Mouse (Mus musculus) neural tube, embryonic 12.5 days (tissue): ENCODE results near the gene Cd320. TPM values are rescaled to one million over a fixed set of nuclear protein-coding genes. Genes with fewer than 3 reads are reported as not detected.
"Not testable (repeated sequence)": the region's sequence is repeated elsewhere in the genome, so short reads cannot be mapped to it uniquely, and the experiment has no call there.

Experiments
- ATAC-seq: fragments of 200-750 bp; cut with Nextera tagmentation; 2 replicates; pipeline ENCODE4 v1.8.0; 2017; ENCODE audit warnings: low read depth, mild to moderate bottlenecking, moderate TSS enrichment, moderate library complexity; ENCODE audit not compliant: low FRiP score
- H3K27ac ChIP-seq: fragments of 300-500 bp; sonication (generic); 2 replicates; pipeline ENCODE4 v1.5.1; 2016
- H3K27me3 ChIP-seq: fragments of 300-500 bp; sonication (generic); replicated peaks from 2 replicates; pipeline ENCODE4 v1.6.1; 2016; ENCODE audit warnings: mild to moderate bottlenecking
- H3K36me3 ChIP-seq: fragments of 300-500 bp; sonication (generic); 2 replicates; pipeline ENCODE4 v1.6.1; 2016; ENCODE audit warnings: mild to moderate bottlenecking
- H3K4me1 ChIP-seq: fragments of 300-500 bp; sonication (generic); 2 replicates; pipeline ENCODE4 v1.6.1; 2016
- H3K4me2 ChIP-seq: fragments of 300-500 bp; sonication (generic); replicated peaks from 2 replicates; pipeline ENCODE4 v1.6.1; 2016; ENCODE audit warnings: mild to moderate bottlenecking
- H3K4me3 ChIP-seq: fragments of 300-500 bp; sonication (generic); 2 replicates; pipeline ENCODE4 v1.5.1; 2016
- H3K9ac ChIP-seq: fragments of 300-500 bp; sonication (generic); 2 replicates; pipeline ENCODE4 v1.6.1; 2016; ENCODE audit warnings: mild to moderate bottlenecking
- H3K9me3 ChIP-seq: fragments of 300-500 bp; sonication (generic); 2 replicates; pipeline ENCODE4 v1.6.1; 2016; ENCODE audit warnings: mild to moderate bottlenecking
- WGBS: fragments of 180-500 bp; shearing (Covaris S2); methylation state at CpG from one replicate; pipeline ENCODE4 v1.1.7; 2016; 5-methylcytosine and 5-hydroxymethylcytosine counted together
- polyA plus RNA-seq: library from polyadenylated mRNA; unstranded; fragments of >200 nt; fragmentation: Nextera tagmentation; extraction: Ambion mirVana; gene quantifications from 2 replicates; pipeline ENCODE4 v1.2.1, GENCODE M21; 2016

The Cd320 gene
- polyA plus RNA-seq, 1 experiment from 2014 or later = 61.8 TPM

DNA sequence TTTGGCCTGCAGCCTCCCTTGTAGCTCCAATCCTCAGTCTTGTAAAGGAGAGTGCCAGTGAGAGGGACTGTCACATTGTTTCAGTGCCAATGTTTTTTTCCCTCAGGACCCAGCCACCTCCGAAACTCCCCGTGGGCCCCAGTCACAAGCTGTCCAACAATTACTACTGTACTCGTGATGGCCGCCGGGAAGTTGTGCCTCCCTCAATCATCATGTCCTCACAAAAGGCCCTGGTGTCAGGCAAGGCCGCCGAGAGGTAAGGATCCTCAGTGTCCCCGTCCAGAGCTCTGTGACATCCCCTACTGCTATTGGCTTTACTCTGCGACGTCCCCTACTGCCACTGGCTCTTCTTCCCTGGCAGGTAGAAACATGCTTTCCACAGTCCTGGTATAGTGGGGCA, 13.3 kb upstream of the Cd320 start:
- Histone ChIP-seq H3K27ac (no peak overlapping the region), H3K36me3 (peaks cover 48% of the 10 kb centered on the region), H3K4me1 (peaks cover 8% of the 10 kb centered on the region), H3K4me3 (no peak overlapping the region), H3K4me2 (no peak overlapping the region), H3K27me3 (no peaks in the 10 kb centered on the region), H3K9me3 (no peaks in the 10 kb centered on the region), H3K9ac (no peak overlapping the region)
- no peak for ATAC-seq
- 92% methylated on average over 10 of the region's 10 CpGs for WGBS

DNA sequence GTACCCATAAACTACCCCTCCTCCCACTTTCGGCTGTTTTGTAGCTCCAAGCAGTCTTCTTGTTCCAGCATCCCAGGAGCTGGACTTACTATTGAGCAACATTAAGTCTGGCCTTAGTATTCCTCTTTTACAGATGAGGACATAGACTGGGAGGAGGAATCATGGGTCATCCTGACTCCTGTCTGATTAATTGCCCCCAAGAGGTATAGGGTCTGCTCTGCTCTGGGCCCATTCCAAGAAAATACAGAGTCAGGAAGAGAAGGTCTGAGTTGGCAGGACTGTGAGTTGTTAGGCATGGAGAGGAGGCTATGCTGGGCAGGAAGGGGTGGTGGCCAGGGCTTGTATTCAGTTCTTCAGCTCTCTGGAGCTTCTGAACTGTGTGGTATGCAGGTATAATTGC, 1.3 kb downstream of the Cd320 start:
- WGBS = 59% methylated on average over 1 of the region's 1 CpGs
- ATAC-seq = no peak
- no peaks in the 10 kb centered on the region for H3K27me3 ChIP-seq
- H3K4me1 ChIP-seq = peaks cover 14% of the 10 kb centered on the region
- H3K27ac ChIP-seq = no peak overlapping the region
- peak overlapping the region; percentile 35; the same call in 1 of the 2 replicates for H3K9ac ChIP-seq
- H3K36me3 ChIP-seq = peaks cover 19% of the 10 kb centered on the region
- H3K4me3 ChIP-seq = no peak overlapping the region
- H3K9me3 ChIP-seq = no peaks in the 10 kb centered on the region
- H3K4me2 ChIP-seq = peak overlapping the region; percentile 73

DNA sequence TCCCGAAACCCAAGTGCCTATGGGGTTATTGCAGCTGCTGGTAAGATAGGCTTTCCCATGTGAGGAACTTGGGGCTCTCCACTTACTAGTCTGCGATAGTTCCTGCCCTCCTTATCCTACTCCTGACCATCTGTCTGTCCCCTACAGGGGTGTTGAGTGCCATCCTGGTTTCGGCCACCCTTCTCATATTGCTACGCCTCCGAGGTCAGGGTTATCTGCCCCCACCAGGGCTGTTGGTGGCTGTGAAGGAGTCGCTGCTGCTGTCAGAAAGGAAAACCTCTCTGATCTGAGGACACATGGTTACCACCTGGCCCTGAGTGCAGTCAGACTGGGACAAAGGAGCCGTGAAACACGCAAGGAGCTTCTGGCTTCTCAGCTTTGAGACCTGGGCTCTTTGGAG, 5.2 kb downstream of the Cd320 start:
- ATAC-seq = no peak
- H3K4me1 ChIP-seq = peaks cover 14% of the 10 kb centered on the region
- no peak overlapping the region for H3K4me3 ChIP-seq
- no peaks in the 10 kb centered on the region for H3K9me3 ChIP-seq
- 83% methylated on average over 8 of the region's 8 CpGs for WGBS
- H3K4me2 ChIP-seq = no peak overlapping the region
- no peaks in the 10 kb centered on the region for H3K27me3 ChIP-seq
- no peak overlapping the region for H3K9ac ChIP-seq
- peaks cover 29% of the 10 kb centered on the region for H3K36me3 ChIP-seq
- no peak overlapping the region for H3K27ac ChIP-seq

GRCm38 (mm10) chr17:33851331-33851730, 8.4 kb downstream of the Cd320 start:
- no peaks in the 10 kb centered on the region for H3K4me1 ChIP-seq
- H3K36me3 ChIP-seq = peaks cover 29% of the 10 kb centered on the region
- no peak for ATAC-seq
- 85% methylated on average over 1 of the region's 1 CpGs for WGBS
- no peak overlapping the region for H3K4me3 ChIP-seq
- no peak overlapping the region for H3K9ac ChIP-seq
- no peak overlapping the region for H3K4me2 ChIP-seq
- H3K27ac ChIP-seq = no peak overlapping the region
- no peaks in the 10 kb centered on the region for H3K9me3 ChIP-seq
- H3K27me3 ChIP-seq = no peaks in the 10 kb centered on the region

- WGBS = 63% methylated on average over 4 of the region's 4 CpGs
- no peak overlapping the region for H3K27ac ChIP-seq
- H3K9me3 ChIP-seq = 0 out of 2 replicates have a peak, but pooled peaks cover 4% of the 10 kb centered on the region
- no peaks in the 10 kb centered on the region for H3K27me3 ChIP-seq
- no peak overlapping the region for H3K4me3 ChIP-seq
- H3K36me3 ChIP-seq = no peaks in the 10 kb centered on the region
- H3K4me2 ChIP-seq = no peak overlapping the region
- no peak overlapping the region for H3K9ac ChIP-seq
- no peak for ATAC-seq
- no peaks in the 10 kb centered on the region for H3K4me1 ChIP-seq
Measured at GRCm38 (mm10) chr17:33857816-33858215, 14.9 kb downstream of the Cd320 start.

DNA sequence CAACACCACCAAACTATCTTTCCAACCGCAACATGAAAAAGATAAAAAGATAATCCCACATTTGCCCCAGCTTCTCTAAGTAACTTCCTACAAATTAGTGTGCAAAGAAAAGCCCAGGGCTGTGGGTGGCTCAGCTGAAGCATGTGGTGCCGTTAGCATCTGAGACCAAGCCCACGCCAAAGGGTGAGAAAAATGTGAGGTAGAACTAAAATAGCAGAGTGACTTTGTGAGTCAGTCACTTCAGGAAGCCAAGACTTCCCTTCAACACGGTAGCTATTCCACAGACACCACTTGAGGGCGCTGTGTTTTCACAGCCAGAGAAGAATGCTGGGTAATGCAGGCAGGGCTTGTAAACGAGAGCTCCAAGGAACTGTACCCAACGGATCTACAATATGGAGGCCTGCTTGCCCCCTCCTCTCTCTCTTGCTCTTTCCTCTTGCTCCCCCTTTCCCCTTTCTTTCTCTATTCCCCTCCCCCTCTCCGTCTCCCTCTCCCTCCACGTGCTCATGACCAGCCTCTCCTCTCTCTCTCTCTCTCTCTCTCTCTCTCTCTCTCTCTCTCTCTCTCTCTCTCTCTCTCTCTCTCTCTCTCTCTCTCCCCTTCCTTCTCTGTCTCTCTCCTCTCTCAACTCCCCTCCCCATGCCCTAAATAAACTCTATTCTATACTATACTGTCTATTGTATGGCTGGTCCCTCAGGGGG, 22.6 kb downstream of the Cd320 start:
- no peak overlapping the region for H3K27ac ChIP-seq
- ATAC-seq = no peak
- H3K9ac ChIP-seq = no peak overlapping the region

GRCm38 (mm10) chr17:33873537-33873936, 30.6 kb downstream of the Cd320 start, which contains the start of gene Gm7029:
Gene Gm7029, plus strand, starts transcription at chr17:33873837.
- H3K9me3 ChIP-seq, H3K27me3 ChIP-seq, H3K9ac ChIP-seq, H3K4me3 ChIP-seq, H3K4me2 ChIP-seq, ATAC-seq, H3K4me1 ChIP-seq, H3K27ac ChIP-seq: not testable (repeated sequence)
- WGBS = 90% methylated on average over 4 of the region's 12 CpGs
- peaks cover 13% of the 10 kb centered on the region for H3K36me3 ChIP-seq

More for the DNA sequence above, 22.6 kb downstream of the Cd320 start:
- no peaks in the 10 kb centered on the region for H3K36me3 ChIP-seq
- no peaks in the 10 kb centered on the region for H3K27me3 ChIP-seq
- no peak overlapping the region for H3K4me2 ChIP-seq
- 48% methylated on average over 9 of the region's 9 CpGs for WGBS
- no peaks in the 10 kb centered on the region for H3K4me1 ChIP-seq
- no peak overlapping the region for H3K4me3 ChIP-seq
- no peaks in the 10 kb centered on the region for H3K9me3 ChIP-seq

- 91% methylated on average over 11 of the region's 11 CpGs for WGBS
- no peak for ATAC-seq
- Histone ChIP-seq H3K27ac (no peak overlapping the region), H3K4me3 (no peak overlapping the region), H3K9me3 (no peaks in the 10 kb centered on the region), H3K9ac (no peak overlapping the region), H3K4me1 (no peaks in the 10 kb centered on the region), H3K36me3 (peaks cover 17% of the 10 kb centered on the region), H3K27me3 (no peaks in the 10 kb centered on the region), H3K4me2 (no peak overlapping the region)
Measured at GRCm38 (mm10) chr17:33874411-33874810, 31.5 kb downstream of the Cd320 start.

DNA sequence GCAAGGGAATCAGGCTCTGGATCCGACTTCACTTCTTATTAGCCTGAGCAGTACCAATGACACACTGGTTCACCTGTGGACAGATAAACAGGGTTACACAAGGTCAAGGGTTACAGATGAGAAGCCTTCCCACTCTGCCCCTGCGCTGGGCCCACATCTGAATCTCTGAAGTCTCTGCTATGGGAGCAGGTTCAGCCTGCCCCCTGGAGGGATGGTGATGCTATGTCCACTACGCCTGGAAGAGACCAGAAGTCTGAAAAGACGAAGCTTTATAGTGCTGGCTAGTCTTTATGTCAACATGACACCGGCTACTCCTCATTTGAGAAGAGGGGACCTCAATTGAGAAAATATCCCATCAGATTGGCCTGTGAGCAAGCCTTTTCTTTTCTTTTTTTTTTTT, 32.9 kb downstream of the Cd320 start:
- not testable (repeated sequence) for H3K9ac ChIP-seq, ATAC-seq, H3K4me1 ChIP-seq, H3K9me3 ChIP-seq, H3K27ac ChIP-seq, H3K27me3 ChIP-seq, H3K4me3 ChIP-seq, H3K4me2 ChIP-seq
- 80% methylated on average over 5 of the region's 5 CpGs for WGBS
- H3K36me3 ChIP-seq = peaks cover 24% of the 10 kb centered on the region

- H3K36me3 ChIP-seq = peaks cover 41% of the 10 kb centered on the region
- not testable (repeated sequence) for H3K27ac ChIP-seq, H3K9ac ChIP-seq, H3K4me3 ChIP-seq, H3K27me3 ChIP-seq, H3K4me2 ChIP-seq, H3K9me3 ChIP-seq, H3K4me1 ChIP-seq, ATAC-seq
- WGBS = 95% methylated on average over 10 of the region's 11 CpGs
Measured at GRCm38 (mm10) chr17:33884320-33884719, 41.4 kb downstream of the Cd320 start.

GRCm38 (mm10) chr17:33887802-33888201, 44.9 kb downstream of the Cd320 start:
- WGBS = 81% methylated on average over 2 of the region's 2 CpGs
- H3K9ac ChIP-seq = not testable (repeated sequence)
- peak overlapping the region; percentile 16; the same call in 1 of the 2 replicates for H3K4me2 ChIP-seq

GRCm38 (mm10) chr17:33888230-33888629, 45.3 kb downstream of the Cd320 start:
- H3K4me2 ChIP-seq = peak overlapping the region; percentile 16; the same call in 1 of the 2 replicates
- peaks cover 18% of the 10 kb centered on the region; the same call in 1 of the 2 replicates for H3K36me3 ChIP-seq
- H3K9me3 ChIP-seq, ATAC-seq, H3K27ac ChIP-seq, H3K4me1 ChIP-seq, H3K27me3 ChIP-seq, H3K4me3 ChIP-seq, H3K9ac ChIP-seq: not testable (repeated sequence)

More at GRCm38 (mm10) chr17:33887802-33888201, 44.9 kb downstream of the Cd320 start:
- not testable (repeated sequence) for H3K4me1 ChIP-seq, H3K27me3 ChIP-seq, H3K27ac ChIP-seq, H3K9me3 ChIP-seq, H3K4me3 ChIP-seq, ATAC-seq
- peaks cover 20% of the 10 kb centered on the region; the same call in 1 of the 2 replicates for H3K36me3 ChIP-seq

- not testable (repeated sequence) for H3K4me1 ChIP-seq, H3K27ac ChIP-seq, H3K36me3 ChIP-seq, H3K27me3 ChIP-seq, H3K9me3 ChIP-seq
- peak overlapping the region; percentile 65 for H3K4me3 ChIP-seq
- ATAC-seq = peak; percentile 63
- peak overlapping the region; percentile 79 for H3K4me2 ChIP-seq
- 1% methylated on average over 28 of the region's 44 CpGs for WGBS
- peak overlapping the region; percentile 59 for H3K9ac ChIP-seq
Measured at GRCm38 (mm10) chr17:33889941-33890532, 47.1 kb downstream of the Cd320 start.
